Mouse (Mus musculus): ENCODE data around the gene Gm49486. TPM values are rescaled to one million over a fixed set of nuclear protein-coding genes. Genes with fewer than 3 reads are reported as not detected.
"Not testable (repeated sequence)": the region's sequence is repeated elsewhere in the genome, so short reads cannot be mapped to it uniquely, and the experiment has no call there.

Gm49486 gene
- polyA plus RNA-seq, 1 experiment, result 0.11 TPM

GRCm38 (mm10) chr15:79224685-79225084, 4.5 kb upstream of the Gm49486 start:
- DNase-seq, result peak; percentile 90
- TF ChIP-seq CTCF (conservative IDR thresholded peaks at IDR 0.05; ENCODE audit: insufficient read depth, insufficient read length, low read depth, low read length), result peak; percentile 95
- TF ChIP-seq POLR2A (IDR thresholded peaks at IDR 0.05; ENCODE audit: low read depth, low read length), result no peak
- no peaks in the 10 kb centered on the region for H3K36me3 ChIP-seq (ENCODE audit: control insufficient read depth, insufficient read depth, low read length)

GRCm38 (mm10) chr15:79225780-79226179, 3.4 kb upstream of the Gm49486 start:
- WGBS, result 47% methylated on average over 2 of the region's 2 CpGs
- H3K27me3 ChIP-seq (replicated peaks; ENCODE audit: control insufficient read depth, insufficient read depth, low read length); H3K36me3 ChIP-seq (ENCODE audit: control insufficient read depth, insufficient read depth, low read length); H3K27ac ChIP-seq (ENCODE audit: insufficient read depth, low read depth, low read length); H3K4me3 ChIP-seq (ENCODE audit: insufficient read depth, low read depth, low read length); H3K4me1 ChIP-seq (ENCODE audit: control insufficient read depth, insufficient read depth, low read length); DNase-seq: not testable (repeated sequence)

More at GRCm38 (mm10) chr15:79224685-79225084, 4.5 kb upstream of the Gm49486 start:
- 12% methylated on average over 5 of the region's 5 CpGs for WGBS
- no peak overlapping the region for H3K4me3 ChIP-seq (ENCODE audit: insufficient read depth, low read depth, low read length)
- H3K27ac ChIP-seq (ENCODE audit: insufficient read depth, low read depth, low read length), result no peak overlapping the region
- H3K4me1 ChIP-seq (ENCODE audit: control insufficient read depth, insufficient read depth, low read length), result peaks cover under 1% of the 10 kb centered on the region; the same call in 1 of the 2 replicates
- H3K27me3 ChIP-seq (replicated peaks; ENCODE audit: control insufficient read depth, insufficient read depth, low read length), result no peaks in the 10 kb centered on the region

- Histone ChIP-seq H3K36me3 (ENCODE audit: control insufficient read depth, insufficient read depth, low read length) (no peaks in the 10 kb centered on the region; the same call in 1 of the 2 replicates), H3K27me3 (replicated peaks; ENCODE audit: control insufficient read depth, insufficient read depth, low read length) (no peaks in the 10 kb centered on the region), H3K4me3 (ENCODE audit: insufficient read depth, low read depth, low read length) (no peak overlapping the region), H3K4me1 (ENCODE audit: control insufficient read depth, insufficient read depth, low read length) (no peaks in the 10 kb centered on the region), H3K27ac (ENCODE audit: insufficient read depth, low read depth, low read length) (no peak overlapping the region)
- WGBS, result 69% methylated on average over 9 of the region's 9 CpGs
- no peak for DNase-seq
- TF ChIP-seq POLR2A (IDR thresholded peaks at IDR 0.05; ENCODE audit: low read depth, low read length), result no peak
- no peak for TF ChIP-seq CTCF (conservative IDR thresholded peaks at IDR 0.05; ENCODE audit: insufficient read depth, insufficient read length, low read depth, low read length)
Measured at GRCm38 (mm10) chr15:79235268-79235667, 6.1 kb downstream of the Gm49486 start.

GRCm38 (mm10) chr15:79238036-79238435, 8.8 kb downstream of the Gm49486 start:
- no peaks in the 10 kb centered on the region for H3K27me3 ChIP-seq (replicated peaks; ENCODE audit: control insufficient read depth, insufficient read depth, low read length)
- WGBS, result 83% methylated on average over 6 of the region's 6 CpGs
- H3K27ac ChIP-seq (ENCODE audit: insufficient read depth, low read depth, low read length), result no peak overlapping the region
- DNase-seq, result no peak
- H3K4me3 ChIP-seq (ENCODE audit: insufficient read depth, low read depth, low read length), result no peak overlapping the region
- TF ChIP-seq POLR2A (IDR thresholded peaks at IDR 0.05; ENCODE audit: low read depth, low read length), result no peak
- no peak for TF ChIP-seq CTCF (conservative IDR thresholded peaks at IDR 0.05; ENCODE audit: insufficient read depth, insufficient read length, low read depth, low read length)
- no peaks in the 10 kb centered on the region for H3K4me1 ChIP-seq (ENCODE audit: control insufficient read depth, insufficient read depth, low read length)
- H3K36me3 ChIP-seq (ENCODE audit: control insufficient read depth, insufficient read depth, low read length), result no peaks in the 10 kb centered on the region

GRCm38 (mm10) chr15:79242574-79243233, 13.5 kb downstream of the Gm49486 start:
- Histone ChIP-seq H3K4me1 (ENCODE audit: control insufficient read depth, insufficient read depth, low read length) (peaks cover 4% of the 10 kb centered on the region; the same call in 1 of the 2 replicates), H3K36me3 (ENCODE audit: control insufficient read depth, insufficient read depth, low read length) (no peaks in the 10 kb centered on the region), H3K27me3 (replicated peaks; ENCODE audit: control insufficient read depth, insufficient read depth, low read length) (no peaks in the 10 kb centered on the region), H3K4me3 (ENCODE audit: insufficient read depth, low read depth, low read length) (no peak overlapping the region), H3K27ac (ENCODE audit: insufficient read depth, low read depth, low read length) (no peak overlapping the region)
- TF ChIP-seq POLR2A (IDR thresholded peaks at IDR 0.05; ENCODE audit: low read depth, low read length) (no peak), CTCF (conservative IDR thresholded peaks at IDR 0.05; ENCODE audit: insufficient read depth, insufficient read length, low read depth, low read length) (no peak)
- no peak for DNase-seq
- WGBS, result 65% methylated on average over 13 of the region's 13 CpGs

GRCm38 (mm10) chr15:79243234-79244042, 14.2 kb downstream of the Gm49486 start:
- no peak for TF ChIP-seq POLR2A (IDR thresholded peaks at IDR 0.05; ENCODE audit: low read depth, low read length)
- peak; percentile 100; the same call in 1 of the 2 replicates for TF ChIP-seq CTCF (conservative IDR thresholded peaks at IDR 0.05; ENCODE audit: insufficient read depth, insufficient read length, low read depth, low read length)
- H3K4me3 ChIP-seq (ENCODE audit: insufficient read depth, low read depth, low read length), result no peak overlapping the region
- H3K27me3 ChIP-seq (replicated peaks; ENCODE audit: control insufficient read depth, insufficient read depth, low read length), result no peaks in the 10 kb centered on the region
- no peak overlapping the region for H3K27ac ChIP-seq (ENCODE audit: insufficient read depth, low read depth, low read length)
- DNase-seq, result peak; percentile 97
- WGBS, result 11% methylated on average over 10 of the region's 10 CpGs
- H3K4me1 ChIP-seq (ENCODE audit: control insufficient read depth, insufficient read depth, low read length), result peaks cover 4% of the 10 kb centered on the region; the same call in 1 of the 2 replicates
- no peaks in the 10 kb centered on the region for H3K36me3 ChIP-seq (ENCODE audit: control insufficient read depth, insufficient read depth, low read length)

Measured in kidney, adult 2 months (tissue).